Comparison of ENCODE assay signal across 9 mouse cellular contexts in genomic region chr16:22429377-22429776, GRCm38 (mm10). TPM values are rescaled to one million over a fixed set of nuclear protein-coding genes. Genes with fewer than 3 reads are reported as not detected.
DNase-seq lines count a peak whose midpoint lies in the region; ATAC-seq and TF ChIP-seq lines count a peak whose summit lies in the region.
"Had no signal": no experiment of that assay in that cellular context is flagged by ENCODE, and none has a peak within 500 bp of the region (broad histone marks: within the 10 kb centered on the region; RNA-seq: fewer than 3 reads in every experiment).

No protein-coding gene starts in this region.

- 13% methylated on average over 8 of the region's 8 CpGs for WGBS in heart, embryonic 14.5 days
- WGBS in hindbrain, embryonic 16.5 days = 3% methylated on average over 8 of the region's 8 CpGs
- whole genome bisulfite sequencing in midbrain, embryonic 13.5 days = 2% methylated on average over 8 of the region's 8 CpGs
- whole genome bisulfite sequencing in thymus, adult 2 months = 79% methylated on average over 8 of the region's 8 CpGs

- no peak for TF ChIP-seq CTCF in thymus, adult 2 months (IDR thresholded peaks at IDR 0.05; ENCODE audit: borderline replicate concordance, control insufficient read depth, extremely low read depth, insufficient read depth, low read length, poor library complexity)

- DNase-seq in heart, postnatal 10 days = no peak
- peak; percentile 58 for DNase-seq in embryo, embryonic 10.5 days (ENCODE audit: low spot score)
- DNase-seq in right cerebral cortex, postnatal 25 days = no peak
- DNase-seq in thymus, adult 2 months = no peak
- no peak for DNase-seq in adrenal gland, adult 18-20 months (ENCODE audit: low spot score in 2 of 2)

- peak overlapping the region; percentile 65 for H3K4me2 ChIP-seq in heart, embryonic 14.5 days (ENCODE audit: low read length)
- H3K4me2 ChIP-seq in hindbrain, embryonic 16.5 days (ENCODE audit: low read length) = peak overlapping the region; percentile 60
- peak overlapping the region; percentile 47 for H3K4me2 ChIP-seq in midbrain, embryonic 13.5 days (replicated peaks)

- no peak for ATAC-seq in heart, embryonic 14.5 days (ENCODE audit: insufficient number of reproducible peaks, insufficient read depth, low FRiP score, low read depth)
- no peak for ATAC-seq in hindbrain, embryonic 16.5 days
- ATAC-seq in midbrain, embryonic 13.5 days = peak; percentile 1; the same call in 1 of the 2 replicates
- ATAC-seq: CD4-positive, CD25-positive, alpha-beta regulatory T cell, adult 4 months had no signal

- peaks cover 19 to 25% of the 10 kb centered on the region in 2 experiments for H3K4me1 ChIP-seq in heart, embryonic 14.5 days (ENCODE audit: control insufficient read depth in 2 of 2, insufficient read depth in 2 of 2, low read length in 2 of 2)
- peaks cover 32% of the 10 kb centered on the region for H3K4me1 ChIP-seq in hindbrain, embryonic 16.5 days (ENCODE audit: control insufficient read depth, insufficient read depth, low read depth, low read length)
- peaks cover 41% of the 10 kb centered on the region for H3K4me1 ChIP-seq in midbrain, embryonic 13.5 days (replicated peaks)
- H3K4me1 ChIP-seq in thymus, adult 2 months (replicated peaks; ENCODE audit: control insufficient read depth, insufficient read depth, low read length) = peaks cover 7% of the 10 kb centered on the region

- no peak for TF ChIP-seq POLR2A in thymus, adult 2 months (IDR thresholded peaks at IDR 0.05; ENCODE audit: control insufficient read depth, extremely low read depth, insufficient read depth, low read length, poor library complexity)

- intact Hi-C loops in heart, postnatal 10 days (cut with DNase I) = no loop called here

- peak overlapping the region; percentile 8 to 21; a peak in 2 of 4 replicates for H3K4me3 ChIP-seq in heart, embryonic 14.5 days (ENCODE audit: control insufficient read depth in 1 of 2, insufficient read depth in 1 of 2, low read depth in 1 of 2, low read length in 2 of 2)
- peak overlapping the region; percentile 31 for H3K4me3 ChIP-seq in hindbrain, embryonic 16.5 days (ENCODE audit: low read length)
- peak overlapping the region; percentile 17 for H3K4me3 ChIP-seq in midbrain, embryonic 13.5 days (replicated peaks)
- no peak overlapping the region for H3K4me3 ChIP-seq in thymus, adult 2 months (ENCODE audit: control insufficient read depth, insufficient read depth, low read length)

- H3K27ac ChIP-seq in heart, embryonic 14.5 days (replicated peaks in 1 of 2; ENCODE audit: control insufficient read depth in 1 of 2, insufficient read depth in 1 of 2, low read depth in 2 of 2, low read length in 2 of 2) = peak overlapping the region; percentile 62 to 71
- H3K27ac ChIP-seq in hindbrain, embryonic 16.5 days (ENCODE audit: low read depth, low read length) = peak overlapping the region; percentile 73
- peak overlapping the region; percentile 51; the same call in 1 of the 2 replicates for H3K27ac ChIP-seq in midbrain, embryonic 13.5 days
- H3K27ac ChIP-seq in thymus, adult 2 months (ENCODE audit: control insufficient read depth, insufficient read depth, low read length) = no peak overlapping the region

- peak overlapping the region; percentile 59 for H3K9ac ChIP-seq in heart, embryonic 14.5 days (ENCODE audit: low read length)
- peak overlapping the region; percentile 39; the same call in 1 of the 2 replicates for H3K9ac ChIP-seq in hindbrain, embryonic 16.5 days (ENCODE audit: low read depth, low read length)
- H3K9ac ChIP-seq in midbrain, embryonic 13.5 days (replicated peaks) = no peak overlapping the region

- H3K36me3 ChIP-seq in heart, embryonic 14.5 days (ENCODE audit: control insufficient read depth, insufficient read depth, low read length) = peaks cover 11% of the 10 kb centered on the region
- H3K36me3 ChIP-seq in hindbrain, embryonic 16.5 days (ENCODE audit: control insufficient read depth, insufficient read depth, low read length) = no peaks in the 10 kb centered on the region
- no peaks in the 10 kb centered on the region for H3K36me3 ChIP-seq in midbrain, embryonic 13.5 days
- no peaks in the 10 kb centered on the region for H3K36me3 ChIP-seq in thymus, adult 2 months (ENCODE audit: control insufficient read depth, insufficient read depth, low read length)

- no peaks in the 10 kb centered on the region for H3K27me3 ChIP-seq in heart, embryonic 14.5 days (ENCODE audit: control insufficient read depth, insufficient read depth, low read length)
- H3K27me3 ChIP-seq in hindbrain, embryonic 16.5 days (replicated peaks; ENCODE audit: control insufficient read depth, insufficient read depth, low read length) = no peaks in the 10 kb centered on the region; the same call in 1 of the 2 replicates
- H3K27me3 ChIP-seq in midbrain, embryonic 13.5 days = peaks cover 59% of the 10 kb centered on the region
- no peaks in the 10 kb centered on the region for H3K27me3 ChIP-seq in thymus, adult 2 months (ENCODE audit: control insufficient read depth, insufficient read depth, low read length)

- no peaks in the 10 kb centered on the region for H3K9me3 ChIP-seq in heart, embryonic 14.5 days (ENCODE audit: control insufficient read depth, low read length)
- H3K9me3 ChIP-seq in hindbrain, embryonic 16.5 days (ENCODE audit: control insufficient read depth, low read length) = no peaks in the 10 kb centered on the region
- no peaks in the 10 kb centered on the region for H3K9me3 ChIP-seq in midbrain, embryonic 13.5 days

RNA-seq across cellular contexts. Expression of gene Etv5, which starts 10.1 kb away (rescaled TPM):
- polyA plus RNA-seq in heart, embryonic 14.5 days (2014; fragmentation: Nextera tagmentation; extraction: Ambion mirVana) = 14.3 and 15.6 TPM in 2 replicates
- 1 to 10 TPM; 8.7 to 8.8 TPM for total RNA-seq in heart, postnatal 10 days (2021)
- 29.9 and 35.5 TPM in 2 replicates for polyA plus RNA-seq in hindbrain, embryonic 16.5 days (2015; fragmentation: Nextera tagmentation; extraction: Ambion mirVana)
- 9.5 and 9.9 TPM in 2 replicates for polyA plus RNA-seq in midbrain, embryonic 13.5 days (2015; fragmentation: Nextera tagmentation; extraction: Ambion mirVana)
- polyA plus RNA-seq in thymus, adult 2 months (2012; rRNA removed) = 7.3 and 8.6 TPM in 2 replicates
- total RNA-seq in adrenal gland, adult 18-20 months (2021) = 10 to 100 TPM; 18.2 to 26.9 TPM
